Mouse (Mus musculus) ES-Bruce4 (cell line): Measurements from ENCODE around the gene Ppp1r2.

Experiments used
- CTCF ChIP-seq: IDR thresholded peaks from one replicate; pipeline ENCODE4 v1.8.1; 2011; ENCODE audit warnings: low read depth, low read length
- EP300 ChIP-seq: IDR thresholded peaks from 2 replicates; pipeline ENCODE4 v1.6.1; 2011; ENCODE audit warnings: low read depth, low read length; ENCODE audit not compliant: insufficient read depth
- POLR2A ChIP-seq: IDR thresholded peaks from one replicate; pipeline ENCODE4 v1.8.1; 2011; ENCODE audit warnings: low read length; ENCODE audit not compliant: insufficient read depth

GRCm38 (mm10) chr16:31204216-31204615, 70.9 kb downstream of the Ppp1r2 start:
- TF ChIP-seq CTCF = no peak
- no peak for TF ChIP-seq EP300
- TF ChIP-seq POLR2A = no peak
